ENCODE assay signal across 21 mouse cellular contexts in the genomic region with DNA sequence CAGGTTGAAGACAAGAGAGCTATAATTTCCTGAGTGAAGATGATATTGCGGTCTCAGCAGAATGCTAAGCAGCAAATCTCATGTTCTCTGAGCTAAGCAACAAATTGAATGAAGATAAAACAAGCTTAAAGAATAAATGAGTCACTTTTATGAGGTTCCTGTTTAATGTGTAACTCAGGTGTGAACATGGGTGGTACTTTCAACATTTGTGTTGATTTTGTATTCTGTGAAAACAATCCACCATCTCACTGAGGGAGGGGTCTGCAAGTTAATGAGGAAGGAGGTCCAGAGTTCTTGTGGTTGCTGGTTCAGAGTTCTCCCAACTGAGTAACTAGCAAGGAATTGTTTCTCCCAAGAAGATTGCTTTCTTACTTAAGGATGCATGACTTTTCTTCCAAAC.
DNase-seq lines count a peak whose midpoint lies in the region; ATAC-seq and TF ChIP-seq lines count a peak whose summit lies in the region.
"Had no signal": no experiment of that assay in that cellular context is flagged by ENCODE, and none has a peak within 500 bp of the region (broad histone marks: within the 10 kb centered on the region; RNA-seq: fewer than 3 reads in every experiment).

No protein-coding gene starts in this region.

- no peak overlapping the region for H3K4me2 ChIP-seq in intestine, embryonic 15.5 days (replicated peaks)
- H3K4me2 ChIP-seq: embryonic facial prominence, embryonic 15.5 days; heart, embryonic 13.5 days; hindbrain, embryonic 15.5 days had no signal

- no peak for TF ChIP-seq CTCF in kidney, adult 2 months (conservative IDR thresholded peaks at IDR 0.05; ENCODE audit: insufficient read depth, insufficient read length, low read depth, low read length)
- no peak for TF ChIP-seq CTCF in bone marrow macrophage, adult 2 months (IDR thresholded peaks at IDR 0.05; ENCODE audit: low read depth, low read length)

- TF ChIP-seq POLR2A in kidney, adult 2 months (IDR thresholded peaks at IDR 0.05; ENCODE audit: low read depth, low read length): no peak
- TF ChIP-seq POLR2A in bone marrow macrophage, adult 2 months (IDR thresholded peaks at IDR 0.05; ENCODE audit: borderline replicate concordance, low read depth, low read length): no peak

- no peaks in the 10 kb centered on the region for H3K9me3 ChIP-seq in intestine, embryonic 15.5 days
- H3K9me3 ChIP-seq: embryonic facial prominence, embryonic 15.5 days; forebrain, embryonic 10.5 days; heart, embryonic 13.5 days; hindbrain, embryonic 15.5 days had no signal

- WGBS in kidney, adult 2 months: 56% methylated on average over 1 of the region's 1 CpGs
- 60% methylated on average over 1 of the region's 1 CpGs for WGBS in intestine, embryonic 15.5 days

- DNase-seq in kidney, adult 2 months: peak; percentile 61
- no peak for DNase-seq in kidney, postnatal 10 days
- DNase-seq in kidney, postnatal 25 days: peak; percentile 2 to 29
- DNase-seq in adrenal gland, adult 8-10 months: no peak
- DNase-seq in adrenal gland, postnatal 36 days: no peak
- no peak for DNase-seq in thymus, postnatal 36 days
- DNase-seq: adrenal gland, postnatal 14 days; cerebellum, adult 11-12 months; cerebellum, adult 9-10 months; cerebellum, postnatal 36 days; gastrocnemius, adult 2 months; gastrocnemius, postnatal 25 days; heart, postnatal 36 days had no signal

- no peak overlapping the region for H3K9ac ChIP-seq in intestine, embryonic 15.5 days
- H3K9ac ChIP-seq: embryonic facial prominence, embryonic 15.5 days; heart, embryonic 13.5 days; hindbrain, embryonic 15.5 days had no signal

- no peaks in the 10 kb centered on the region for H3K36me3 ChIP-seq in kidney, adult 2 months (ENCODE audit: control insufficient read depth, insufficient read depth, low read length)
- no peaks in the 10 kb centered on the region for H3K36me3 ChIP-seq in intestine, embryonic 15.5 days
- H3K36me3 ChIP-seq: embryonic facial prominence, embryonic 15.5 days; forebrain, embryonic 10.5 days; heart, embryonic 13.5 days; hindbrain, embryonic 15.5 days had no signal

- no peak overlapping the region for H3K27ac ChIP-seq in kidney, adult 2 months (ENCODE audit: insufficient read depth, low read depth, low read length)
- peak overlapping the region; percentile 61 for H3K27ac ChIP-seq in bone marrow macrophage, adult 2 months (ENCODE audit: insufficient read depth, low read depth, low read length)
- no peak overlapping the region for H3K27ac ChIP-seq in intestine, embryonic 15.5 days
- H3K27ac ChIP-seq: embryonic facial prominence, embryonic 15.5 days; forebrain, embryonic 10.5 days; gastrocnemius, adult 2 months; heart, embryonic 13.5 days; hindbrain, embryonic 15.5 days had no signal

- H3K4me1 ChIP-seq in kidney, adult 2 months (ENCODE audit: control insufficient read depth, insufficient read depth, low read length): no peaks in the 10 kb centered on the region
- peaks cover 17% of the 10 kb centered on the region for H3K4me1 ChIP-seq in bone marrow macrophage, adult 2 months (ENCODE audit: control insufficient read depth, insufficient read depth, low read length)
- H3K4me1 ChIP-seq in intestine, embryonic 15.5 days (replicated peaks): no peaks in the 10 kb centered on the region
- H3K4me1 ChIP-seq: embryonic facial prominence, embryonic 15.5 days; forebrain, embryonic 10.5 days; heart, embryonic 13.5 days; hindbrain, embryonic 15.5 days had no signal

- ATAC-seq in intestine, embryonic 15.5 days: peak; percentile 80
- ATAC-seq: forebrain, embryonic 14.5 days had no signal

- no peaks in the 10 kb centered on the region for H3K27me3 ChIP-seq in kidney, adult 2 months (replicated peaks; ENCODE audit: control insufficient read depth, insufficient read depth, low read length)
- no peaks in the 10 kb centered on the region for H3K27me3 ChIP-seq in intestine, embryonic 15.5 days (replicated peaks)
- H3K27me3 ChIP-seq: embryonic facial prominence, embryonic 15.5 days; heart, embryonic 13.5 days; hindbrain, embryonic 15.5 days had no signal

- H3K4me3 ChIP-seq in kidney, adult 2 months (ENCODE audit: insufficient read depth, low read depth, low read length): no peak overlapping the region
- H3K4me3 ChIP-seq in bone marrow macrophage, adult 2 months (ENCODE audit: insufficient read depth, low read length): no peak overlapping the region
- no peak overlapping the region for H3K4me3 ChIP-seq in intestine, embryonic 15.5 days (replicated peaks)
- H3K4me3 ChIP-seq: embryonic facial prominence, embryonic 15.5 days; erythroblast, embryonic 14.5 days; forebrain, embryonic 10.5 days; gastrocnemius, adult 2 months; heart, embryonic 13.5 days; hindbrain, embryonic 15.5 days had no signal

Comparison
In these comparisons a context has a peak if more than half of its experiments do, and no peak if none do; other contexts are left out.
1. DNase-seq: peak in kidney, adult 2 months (single experiment) and kidney, postnatal 25 days (2 of 2); none in kidney, postnatal 10 days (single experiment), adrenal gland, adult 8-10 months (single experiment), adrenal gland, postnatal 36 days (0 of 2) and thymus, postnatal 36 days (0 of 2).